Mouse (Mus musculus) ES-E14 (cell line): Measurements from ENCODE around the gene Slc25a40.

Source experiments
- CHD2 ChIP-seq: IDR thresholded peaks from 2 replicates; pipeline ENCODE4 v1.6.1; 2014; ENCODE audit warnings: mild to moderate bottlenecking, low read depth, low read length, inconsistent platforms
- MAFK ChIP-seq: IDR thresholded peaks from 2 replicates; pipeline ENCODE4 v1.6.1; 2014; ENCODE audit warnings: mild to moderate bottlenecking, low read depth, low read length, inconsistent platforms; ENCODE audit not compliant: insufficient read depth
- ZC3H11A ChIP-seq: IDR thresholded peaks from 2 replicates; pipeline ENCODE4 v1.6.1; 2012; ENCODE audit warnings: low read depth, mild to moderate bottlenecking, inconsistent platforms, low read length, borderline replicate concordance

DNA sequence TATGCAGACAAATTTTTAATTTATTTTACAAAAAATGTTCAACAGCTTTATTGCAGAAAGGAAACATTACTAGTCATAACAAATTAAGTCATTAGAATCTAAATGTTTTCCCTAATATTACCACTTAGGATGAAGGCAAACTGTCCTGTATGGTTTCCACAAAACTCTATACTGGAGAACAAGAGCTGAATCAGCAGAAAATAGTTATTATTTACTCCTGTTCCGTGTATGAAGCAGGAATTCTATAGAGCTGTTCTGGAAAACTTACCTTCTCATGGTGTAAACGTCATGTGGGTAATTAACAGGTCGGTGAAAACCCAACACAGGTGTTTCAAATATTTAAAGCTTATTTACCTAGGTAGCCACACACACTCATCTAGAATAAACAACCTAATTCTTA, 1.2 kb upstream of the Slc25a40 start:
- TF ChIP-seq CHD2 (no peak), MAFK (peak; percentile 91), ZC3H11A (no peak)
